Mouse (Mus musculus) MEL (cell line): Measurements from ENCODE around the gene D5Ertd579e. TPM values are rescaled to one million over a fixed set of nuclear protein-coding genes. Genes with fewer than 3 reads are reported as not detected.

Experiments used
- DNase-seq: peaks from one replicate; pipeline ENCODE4 v3.0.0; 2011; ENCODE audit warnings: low read depth, low spot score
- H3K27ac ChIP-seq: 2 replicates; pipeline ENCODE4 v1.5.1; 2012; ENCODE audit warnings: low read depth, mild to moderate bottlenecking, control low read depth, low read length, moderate library complexity; ENCODE audit not compliant: control insufficient read depth
- H3K27me3 ChIP-seq, 2 experiments: fragments of 150-350 bp in 1 of 2; sonication (generic) in 1 of 2; 2 replicates each; pipeline ENCODE4 v1.6.1; 2012; ENCODE audit warnings: low read length in 2 of 2, mild to moderate bottlenecking in 2 of 2, improper control_type of control experiment in 1 of 2, moderate library complexity in 1 of 2; ENCODE audit not compliant: insufficient read depth in 2 of 2, control insufficient read depth in 1 of 2
- H3K36me3 ChIP-seq, 2 experiments: 2 replicates each; pipeline ENCODE4 v1.6.1; 2012 to 2014; ENCODE audit warnings: low read length in 2 of 2, improper control_type of control experiment in 1 of 2, inconsistent platforms in 1 of 2, mild to moderate bottlenecking in 1 of 2; ENCODE audit not compliant: insufficient read depth in 2 of 2, control insufficient read depth in 1 of 2
- H3K4me1 ChIP-seq, 2 experiments: fragments of 150-350 bp in 1 of 2; sonication (generic) in 1 of 2; 2 replicates each; pipeline ENCODE4 v1.6.1; 2012; ENCODE audit warnings: low read length in 2 of 2, improper control_type of control experiment in 1 of 2, mild to moderate bottlenecking in 1 of 2; ENCODE audit not compliant: insufficient read depth in 2 of 2, control insufficient read depth in 1 of 2
- H3K4me3 ChIP-seq, 2 experiments: fragments of 150-350 bp in 1 of 2; sonication (generic) in 1 of 2; 2 replicates each; pipeline ENCODE4 v1.5.1; 2012; ENCODE audit warnings: low read depth in 2 of 2, low read length in 2 of 2, mild to moderate bottlenecking in 2 of 2, moderate library complexity in 2 of 2, control low read depth in 1 of 2, improper control_type of control experiment in 1 of 2; ENCODE audit not compliant: control insufficient read depth in 1 of 2, insufficient read depth in 1 of 2
- H3K79me2 ChIP-seq: 2 replicates; pipeline ENCODE4 v1.6.1; 2012; ENCODE audit warnings: mild to moderate bottlenecking, low read length, moderate library complexity; ENCODE audit not compliant: control insufficient read depth, poor library complexity, insufficient read depth
- H3K9ac ChIP-seq: 2 replicates; pipeline ENCODE4 v1.6.1; 2012; ENCODE audit warnings: low read depth, mild to moderate bottlenecking, control low read depth, low read length, moderate library complexity; ENCODE audit not compliant: control insufficient read depth, poor library complexity, severe bottlenecking
- H3K9me3 ChIP-seq: fragments of 150-350 bp; sonication (generic); replicated peaks from 2 replicates; pipeline ENCODE4 v1.6.1; 2012; ENCODE audit warnings: mild to moderate bottlenecking, low read length, improper control_type of control experiment, moderate library complexity; ENCODE audit not compliant: insufficient read depth
- BHLHE40 ChIP-seq: IDR thresholded peaks from 2 replicates; pipeline ENCODE4 v1.6.1; 2012; ENCODE audit warnings: low read depth, mild to moderate bottlenecking, inconsistent platforms, low read length, improper control_type of control experiment, borderline replicate concordance
- CHD1 ChIP-seq: IDR thresholded peaks from 2 replicates; pipeline ENCODE4 v1.6.1; 2012; ENCODE audit warnings: low read depth, mild to moderate bottlenecking, inconsistent platforms, low read length, improper control_type of control experiment
- CTCF ChIP-seq, 3 experiments: IDR thresholded peaks in 2 of 3; conservative IDR thresholded peaks in 1 of 3; 2 replicates each; pipeline ENCODE4 v1.5.1; 2011 to 2012; ENCODE audit warnings: low read length in 3 of 3, low read depth in 2 of 3, mild to moderate bottlenecking in 2 of 3, improper control_type of control experiment in 1 of 3, inconsistent platforms in 1 of 3, mixed read lengths in 1 of 3, moderate library complexity in 1 of 3; ENCODE audit not compliant: control insufficient read depth in 1 of 3, insufficient read depth in 1 of 3, poor library complexity in 1 of 3, severe bottlenecking in 1 of 3
- E2F4 ChIP-seq: IDR thresholded peaks from 2 replicates; pipeline ENCODE4 v1.6.1; 2011; ENCODE audit warnings: low read depth, low read length, improper control_type of control experiment, borderline replicate concordance
- ELF1 ChIP-seq: IDR thresholded peaks from 2 replicates; pipeline ENCODE4 v1.6.1; 2014; ENCODE audit warnings: low read depth, mild to moderate bottlenecking, inconsistent platforms, low read length, improper control_type of control experiment, moderate library complexity
- EP300 ChIP-seq, 2 experiments: IDR thresholded peaks; 2 replicates each; pipeline ENCODE4 v1.6.1; 2011; ENCODE audit warnings: improper control_type of control experiment in 2 of 2, low read length in 2 of 2, low read depth in 1 of 2, mild to moderate bottlenecking in 1 of 2
- ETS1 ChIP-seq: IDR thresholded peaks from 2 replicates; pipeline ENCODE4 v1.6.1; 2012; ENCODE audit warnings: low read depth, mild to moderate bottlenecking, inconsistent platforms, low read length, improper control_type of control experiment, moderate library complexity
- GATA1 ChIP-seq: IDR thresholded peaks from 2 replicates; pipeline ENCODE4 v1.6.1; 2011; ENCODE audit warnings: low read depth, low read length, improper control_type of control experiment
- HCFC1 ChIP-seq: IDR thresholded peaks from 2 replicates; pipeline ENCODE4 v1.6.1; 2012; ENCODE audit warnings: low read depth, mild to moderate bottlenecking, inconsistent platforms, low read length, improper control_type of control experiment, moderate library complexity
- JUND ChIP-seq: IDR thresholded peaks from 2 replicates; pipeline ENCODE4 v1.6.1; 2011; ENCODE audit warnings: low read depth, mild to moderate bottlenecking, improper control_type of control experiment, low read length
- MAFK ChIP-seq: IDR thresholded peaks from 2 replicates; pipeline ENCODE4 v1.6.1; 2011; ENCODE audit warnings: low read depth, mild to moderate bottlenecking, low read length, improper control_type of control experiment, borderline replicate concordance
- MAX ChIP-seq: IDR thresholded peaks from 2 replicates; pipeline ENCODE4 v1.6.1; 2011; ENCODE audit warnings: low read length, improper control_type of control experiment
- MAZ ChIP-seq: IDR thresholded peaks from 2 replicates; pipeline ENCODE4 v1.6.1; 2012; ENCODE audit warnings: low read depth, mild to moderate bottlenecking, inconsistent platforms, low read length, improper control_type of control experiment
- MEF2A ChIP-seq: IDR thresholded peaks from 2 replicates; pipeline ENCODE4 v1.6.1; 2014; ENCODE audit warnings: low read depth, mild to moderate bottlenecking, inconsistent platforms, low read length, improper control_type of control experiment; ENCODE audit not compliant: poor library complexity, insufficient replicate concordance, severe bottlenecking; ENCODE audit errors: extremely low read depth
- MXI1 ChIP-seq: IDR thresholded peaks from 2 replicates; pipeline ENCODE4 v1.6.1; 2011; ENCODE audit warnings: mild to moderate bottlenecking, low read depth, low read length, improper control_type of control experiment
- MYB ChIP-seq: IDR thresholded peaks from 2 replicates; pipeline ENCODE4 v1.6.1; 2011; ENCODE audit warnings: mild to moderate bottlenecking, low read depth, low read length, improper control_type of control experiment
- MYC ChIP-seq: IDR thresholded peaks from 2 replicates; pipeline ENCODE4 v1.6.1; 2011; ENCODE audit warnings: low read depth, mild to moderate bottlenecking, low read length, improper control_type of control experiment, moderate library complexity
- NELFE ChIP-seq: IDR thresholded peaks from 2 replicates; pipeline ENCODE4 v1.6.1; 2011; ENCODE audit warnings: low read depth, low read length, improper control_type of control experiment
- NRF1 ChIP-seq: IDR thresholded peaks from 2 replicates; pipeline ENCODE4 v1.6.1; 2014; ENCODE audit warnings: low read depth, mild to moderate bottlenecking, inconsistent platforms, low read length, improper control_type of control experiment, moderate library complexity; ENCODE audit not compliant: poor library complexity, insufficient read depth, severe bottlenecking
- POLR2A ChIP-seq, 2 experiments: IDR thresholded peaks; 2 replicates each; pipeline ENCODE4 v1.6.1; 2011 to 2012; ENCODE audit warnings: low read length in 2 of 2, mild to moderate bottlenecking in 2 of 2, control low read depth in 1 of 2, improper control_type of control experiment in 1 of 2, low read depth in 1 of 2, moderate library complexity in 1 of 2; ENCODE audit not compliant: control insufficient read depth in 1 of 2, insufficient read depth in 1 of 2, poor library complexity in 1 of 2
- POLR2AphosphoS2 ChIP-seq: IDR thresholded peaks from 2 replicates; pipeline ENCODE4 v1.6.1; 2011; ENCODE audit warnings: low read length, improper control_type of control experiment
- RAD21 ChIP-seq: IDR thresholded peaks from 2 replicates; pipeline ENCODE4 v1.6.1; 2011; ENCODE audit warnings: mild to moderate bottlenecking, low read depth, low read length, improper control_type of control experiment
- RCOR1 ChIP-seq: IDR thresholded peaks from 2 replicates; pipeline ENCODE4 v1.6.1; 2012; ENCODE audit warnings: low read depth, mild to moderate bottlenecking, inconsistent platforms, low read length, improper control_type of control experiment
- SIN3A ChIP-seq: IDR thresholded peaks from 2 replicates; pipeline ENCODE4 v1.6.1; 2012; ENCODE audit warnings: low read length, improper control_type of control experiment, inconsistent platforms
- TAL1 ChIP-seq: IDR thresholded peaks from 2 replicates; pipeline ENCODE4 v1.6.1; 2012; ENCODE audit warnings: mild to moderate bottlenecking, inconsistent platforms, low read length, moderate library complexity, mixed read lengths
- TBP ChIP-seq: IDR thresholded peaks from 2 replicates; pipeline ENCODE4 v1.8.0; 2011; ENCODE audit warnings: low read depth, low read length, improper control_type of control experiment
- TCF12 ChIP-seq: IDR thresholded peaks from 2 replicates; pipeline ENCODE4 v1.6.1; 2014; ENCODE audit warnings: low read depth, mild to moderate bottlenecking, inconsistent platforms, low read length, improper control_type of control experiment, moderate library complexity
- USF2 ChIP-seq, 2 experiments: IDR thresholded peaks; 2 replicates each; pipeline ENCODE4 v1.6.1; 2011 to 2012; ENCODE audit warnings: improper control_type of control experiment in 2 of 2, low read length in 2 of 2, borderline replicate concordance in 1 of 2, inconsistent platforms in 1 of 2, low read depth in 1 of 2, mild to moderate bottlenecking in 1 of 2; ENCODE audit not compliant: insufficient read depth in 1 of 2
- ZC3H11A ChIP-seq: IDR thresholded peaks from 2 replicates; pipeline ENCODE4 v1.6.1; 2012; ENCODE audit warnings: low read depth, mild to moderate bottlenecking, inconsistent platforms, low read length, improper control_type of control experiment
- ZKSCAN1 ChIP-seq: IDR thresholded peaks from 2 replicates; pipeline ENCODE4 v1.6.1; 2012; ENCODE audit warnings: low read depth, mild to moderate bottlenecking, inconsistent platforms, low read length, improper control_type of control experiment, moderate library complexity
- ZMIZ1 ChIP-seq: IDR thresholded peaks from 2 replicates; pipeline ENCODE4 v1.6.1; 2012; ENCODE audit warnings: low read depth, mild to moderate bottlenecking, inconsistent platforms, low read length, improper control_type of control experiment, moderate library complexity
- ZNF384 ChIP-seq: IDR thresholded peaks from 2 replicates; pipeline ENCODE4 v1.6.1; 2012; ENCODE audit warnings: low read depth, mild to moderate bottlenecking, inconsistent platforms, low read length, improper control_type of control experiment
- polyA plus RNA-seq, 2 experiments: library from polyadenylated mRNA; stranded (reverse) in 1 of 2; unstranded in 1 of 2; fragments of >175 nt in 1 of 2; fragments of >200 nt in 1 of 2; gene quantifications; 2 replicates each; pipeline versions ENCODE4 v1.2.1 to v1.2.4; 2012; ENCODE audit warnings: low replicate concordance in 2 of 2, low read depth in 1 of 2; ENCODE audit not compliant: insufficient read length in 2 of 2, insufficient read depth in 1 of 2, missing spikeins in 1 of 2
- total RNA-seq: library from RNA; depleted of rRNA; stranded (reverse); fragments of 300-350 nt; gene quantifications from 2 replicates; pipeline ENCODE4 v1.2.3, GENCODE M21; 2012

D5Ertd579e gene
- total and polyA plus RNA-seq, 3 experiments = 15.9 to 31.1 TPM; not detected in 1

DNA sequence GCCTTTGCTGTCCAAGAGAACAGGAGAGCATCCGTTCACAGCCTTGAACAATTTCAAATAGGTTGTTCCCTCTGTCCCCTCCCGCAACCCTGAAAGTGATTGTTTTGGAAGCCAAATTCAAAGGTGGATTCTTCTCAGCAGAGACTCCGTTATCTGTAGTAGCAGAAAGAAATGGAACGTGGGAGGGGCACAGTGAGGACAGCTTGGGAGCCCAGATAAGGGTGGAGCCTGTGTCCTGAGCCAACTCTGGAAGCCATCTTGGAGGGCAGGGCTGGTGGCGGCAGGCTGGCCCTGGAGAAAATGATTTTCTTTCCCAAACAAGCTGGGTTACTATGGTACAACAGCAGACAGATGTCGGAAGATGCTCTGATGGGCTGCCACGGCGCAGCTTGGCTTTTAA lies 40.2 kb upstream of the D5Ertd579e start:
- TF ChIP-seq SIN3A = peak; percentile 96
- TF ChIP-seq NELFE = no peak
- peak; percentile 100 for TF ChIP-seq GATA1
- TF ChIP-seq MAZ = peak; percentile 100
- TF ChIP-seq MXI1 = peak; percentile 71
- TF ChIP-seq ZMIZ1 = peak; percentile 76; the same call in 1 of the 2 replicates
- peak; percentile 44; the same call in 1 of the 2 replicates for TF ChIP-seq ELF1
- no peak for TF ChIP-seq MAX
- TF ChIP-seq CHD1 = no peak
- TF ChIP-seq TAL1 = peak; percentile 100
- TF ChIP-seq POLR2A (IDR thresholded peaks at IDR 0.05; ENCODE audit: control insufficient read depth in 1 of 2, insufficient read depth in 1 of 2, low read depth in 1 of 2, low read length in 2 of 2, poor library complexity in 1 of 2) = no peak
- TF ChIP-seq USF2 (IDR thresholded peaks at IDR 0.05; ENCODE audit: borderline replicate concordance in 1 of 2, insufficient read depth in 1 of 2, low read depth in 1 of 2, low read length in 2 of 2) = no peak
- 0 out of 2 replicates have a peak, but pooled peaks have one; percentile 54 for TF ChIP-seq JUND
- TF ChIP-seq MAFK = peak; percentile 79; the same call in 1 of the 2 replicates
- peak; percentile 89 for TF ChIP-seq BHLHE40
- peak; percentile 100 for TF ChIP-seq RCOR1
- TF ChIP-seq ZC3H11A = no peak
- TF ChIP-seq MYB = no peak
- peak; percentile 74 for TF ChIP-seq HCFC1
- TF ChIP-seq POLR2AphosphoS2 = peak; percentile 79
- TF ChIP-seq MYC = peak; percentile 36; the same call in 1 of the 2 replicates
- TF ChIP-seq TBP = peak; percentile 42; the same call in 1 of the 2 replicates
- TF ChIP-seq E2F4 = no peak
- TF ChIP-seq ZNF384 = peak; percentile 51; the same call in 1 of the 2 replicates
- TF ChIP-seq MEF2A = peak; percentile 77; the same call in 1 of the 2 replicates
- no peak for TF ChIP-seq RAD21
- TF ChIP-seq EP300 (IDR thresholded peaks at IDR 0.05; ENCODE audit: low read depth in 1 of 2, low read length in 2 of 2) = peak; percentile 99 to 100
- peak; percentile 100 for TF ChIP-seq TCF12
- no peak for TF ChIP-seq ZKSCAN1
- TF ChIP-seq ETS1 = peak; percentile 96
- TF ChIP-seq NRF1 = no peak
- no peak for TF ChIP-seq CTCF (IDR thresholded peaks at IDR 0.05 in 2 of 3, conservative IDR thresholded peaks at IDR 0.05 in 1 of 3; ENCODE audit: control insufficient read depth in 1 of 3, insufficient read depth in 1 of 3, low read depth in 2 of 3, low read length in 3 of 3, poor library complexity in 1 of 3, severe bottlenecking in 1 of 3)
- H3K27ac ChIP-seq = no peak overlapping the region
- no peaks in the 10 kb centered on the region for H3K9me3 ChIP-seq
- peaks cover 0 to 15% of the 10 kb centered on the region in 2 experiments; a peak in 2 of 4 replicates for H3K36me3 ChIP-seq
- H3K4me3 ChIP-seq = no peak overlapping the region
- H3K27me3 ChIP-seq = no peaks in the 10 kb centered on the region
- no peaks in the 10 kb centered on the region for H3K79me2 ChIP-seq
- peaks cover 4 to 28% of the 10 kb centered on the region in 2 experiments for H3K4me1 ChIP-seq
- H3K9ac ChIP-seq = no peak overlapping the region; the same call in 1 of the 2 replicates
- peak; percentile 97 for DNase-seq
